Mouse (Mus musculus) liver, postnatal 0 days (tissue): ENCODE data around the gene Sstr5. TPM values are rescaled to one million over a fixed set of nuclear protein-coding genes. Genes with fewer than 3 reads are reported as not detected.

Experiments used
- ATAC-seq: fragments of 200-750 bp; cut with Nextera tagmentation; 2 replicates; pipeline ENCODE4 v1.8.0; 2017; ENCODE audit warnings: mild to moderate bottlenecking, moderate library complexity
- DNase-seq: peaks from one replicate; pipeline ENCODE4 v3.0.0-alpha.2; 2016
- H3K27ac ChIP-seq: fragments of 300-500 bp; sonication (generic); 2 replicates; pipeline ENCODE4 v1.5.1; 2014; ENCODE audit warnings: antibody characterized with exemption, moderate library complexity, mild to moderate bottlenecking, low read depth
- H3K27me3 ChIP-seq: fragments of 300-500 bp; sonication (generic); 2 replicates; pipeline ENCODE4 v1.6.1; 2014; ENCODE audit warnings: low read length, control low read depth, mixed read lengths; ENCODE audit not compliant: insufficient read depth
- H3K36me3 ChIP-seq: fragments of 300-500 bp; sonication (generic); replicated peaks from 2 replicates; pipeline ENCODE4 v1.6.1; 2014; ENCODE audit warnings: mild to moderate bottlenecking, control low read depth, low read length, moderate library complexity, mixed read lengths; ENCODE audit not compliant: insufficient read depth
- H3K4me1 ChIP-seq: fragments of 300-500 bp; sonication (generic); 2 replicates; pipeline ENCODE4 v1.6.1; 2014; ENCODE audit warnings: antibody characterized with exemption, mild to moderate bottlenecking, control low read depth; ENCODE audit not compliant: insufficient read depth
- H3K4me2 ChIP-seq: fragments of 300-500 bp; sonication (generic); 2 replicates; pipeline ENCODE4 v1.6.1; 2014; ENCODE audit warnings: low read depth, mild to moderate bottlenecking, low read length, moderate library complexity, mixed read lengths
- H3K4me3 ChIP-seq: fragments of 300-500 bp; sonication (generic); 2 replicates; pipeline ENCODE4 v1.5.1; 2014; ENCODE audit warnings: low read depth, low read length
- H3K9ac ChIP-seq: fragments of 300-500 bp; sonication (generic); replicated peaks from 2 replicates; pipeline ENCODE4 v1.6.1; 2014; ENCODE audit warnings: mild to moderate bottlenecking, moderate library complexity
- H3K9me3 ChIP-seq: fragments of 300-500 bp; sonication (generic); 2 replicates; pipeline ENCODE4 v1.6.1; 2016; ENCODE audit warnings: mild to moderate bottlenecking, control low read depth, low read length, mixed read lengths
- CTCF ChIP-seq: sonication (generic); IDR thresholded peaks from 2 replicates; pipeline ENCODE4 v1.5.1; 2016; ENCODE audit warnings: antibody characterized with exemption, low read depth
- EP300 ChIP-seq: IDR thresholded peaks from 2 replicates; pipeline ENCODE4 v1.6.1; 2016; ENCODE audit warnings: antibody characterized with exemption, low read depth, mild to moderate bottlenecking
- WGBS: fragments of 180-500 bp; shearing (Covaris S2); extraction: QIAGEN DNeasy Blood & Tissue Kit; methylation state at CpG from one replicate; pipeline ENCODE4 v1.1.7; 2014; ENCODE audit not compliant: insufficient replicate concordance; 5-methylcytosine and 5-hydroxymethylcytosine counted together
- polyA plus RNA-seq: library from polyadenylated mRNA; unstranded; fragments of >200 nt; fragmentation: Nextera tagmentation; extraction: Ambion mirVana; gene quantifications from 2 replicates; pipeline ENCODE4 v1.2.1, GENCODE M21; 2015

Sstr5 gene
- polyA plus RNA-seq, 1 experiment from 2014 or later = not detected

- H3K27me3 ChIP-seq = no peaks in the 10 kb centered on the region
- no peaks in the 10 kb centered on the region for H3K4me1 ChIP-seq
- no peaks in the 10 kb centered on the region for H3K36me3 ChIP-seq
- H3K4me2 ChIP-seq = no peak overlapping the region
- WGBS = 59% methylated on average over 6 of the region's 6 CpGs
- DNase-seq (no peak), ATAC-seq (no peak)
- H3K9me3 ChIP-seq = no peaks in the 10 kb centered on the region
- H3K4me3 ChIP-seq = no peak overlapping the region
- H3K27ac ChIP-seq = no peak overlapping the region
- TF ChIP-seq CTCF (no peak), EP300 (no peak)
- H3K9ac ChIP-seq = no peak overlapping the region
Measured at GRCm38 (mm10) chr17:25467781-25468180, 29.3 kb downstream of the Sstr5 start.

GRCm38 (mm10) chr17:25466257-25466656, 30.8 kb downstream of the Sstr5 start:
- H3K4me3 ChIP-seq = no peak overlapping the region
- DNase-seq (no peak), ATAC-seq (no peak)
- H3K9me3 ChIP-seq = no peaks in the 10 kb centered on the region
- TF ChIP-seq EP300 = no peak
- TF ChIP-seq CTCF = no peak
- H3K36me3 ChIP-seq = no peaks in the 10 kb centered on the region
- WGBS = 61% methylated on average over 2 of the region's 2 CpGs
- H3K27ac ChIP-seq = no peak overlapping the region
- H3K4me1 ChIP-seq = no peaks in the 10 kb centered on the region
- no peak overlapping the region for H3K9ac ChIP-seq
- no peaks in the 10 kb centered on the region for H3K27me3 ChIP-seq
- H3K4me2 ChIP-seq = no peak overlapping the region

GRCm38 (mm10) chr17:25464091-25464490, 33.0 kb downstream of the Sstr5 start:
- Histone ChIP-seq H3K9ac (no peak overlapping the region), H3K4me3 (no peak overlapping the region), H3K27me3 (no peaks in the 10 kb centered on the region), H3K4me2 (no peak overlapping the region), H3K36me3 (no peaks in the 10 kb centered on the region), H3K4me1 (no peaks in the 10 kb centered on the region), H3K27ac (no peak overlapping the region), H3K9me3 (no peaks in the 10 kb centered on the region)
- no peak for TF ChIP-seq CTCF
- TF ChIP-seq EP300 = no peak
- ATAC-seq (no peak), DNase-seq (no peak)
- WGBS = 76% methylated on average over 4 of the region's 4 CpGs

GRCm38 (mm10) chr17:25463326-25463945, 33.7 kb downstream of the Sstr5 start:
- H3K9me3 ChIP-seq = no peaks in the 10 kb centered on the region
- no peaks in the 10 kb centered on the region for H3K27me3 ChIP-seq
- H3K9ac ChIP-seq = no peak overlapping the region
- ATAC-seq (no peak), DNase-seq (no peak)
- H3K4me3 ChIP-seq = no peak overlapping the region
- 38% methylated on average over 4 of the region's 4 CpGs for WGBS
- no peak overlapping the region for H3K4me2 ChIP-seq
- H3K36me3 ChIP-seq = no peaks in the 10 kb centered on the region
- TF ChIP-seq CTCF (no peak), EP300 (no peak)
- H3K27ac ChIP-seq = no peak overlapping the region
- H3K4me1 ChIP-seq = no peaks in the 10 kb centered on the region

- H3K27me3 ChIP-seq = no peaks in the 10 kb centered on the region
- H3K4me3 ChIP-seq = no peak overlapping the region
- ATAC-seq (no peak), DNase-seq (no peak)
- no peak overlapping the region for H3K4me2 ChIP-seq
- H3K36me3 ChIP-seq = no peaks in the 10 kb centered on the region
- TF ChIP-seq CTCF = no peak
- no peak for TF ChIP-seq EP300
- H3K27ac ChIP-seq = no peak overlapping the region
- no peaks in the 10 kb centered on the region for H3K4me1 ChIP-seq
- 28% methylated on average over 9 of the region's 9 CpGs for WGBS
- H3K9me3 ChIP-seq = no peaks in the 10 kb centered on the region
- no peak overlapping the region for H3K9ac ChIP-seq
Measured at GRCm38 (mm10) chr17:25462236-25462875, 34.7 kb downstream of the Sstr5 start.

- no peak overlapping the region for H3K9ac ChIP-seq
- no peaks in the 10 kb centered on the region for H3K36me3 ChIP-seq
- H3K27me3 ChIP-seq = no peaks in the 10 kb centered on the region
- H3K27ac ChIP-seq = no peak overlapping the region
- TF ChIP-seq EP300 (no peak), CTCF (no peak)
- H3K4me1 ChIP-seq = no peaks in the 10 kb centered on the region
- H3K4me2 ChIP-seq = no peak overlapping the region
- H3K9me3 ChIP-seq = no peaks in the 10 kb centered on the region
- DNase-seq = no peak
- H3K4me3 ChIP-seq = no peak overlapping the region
- 47% methylated on average over 8 of the region's 8 CpGs for WGBS
- no peak for ATAC-seq
Measured at GRCm38 (mm10) chr17:25456540-25456939, 40.5 kb downstream of the Sstr5 start.
